Mouse (Mus musculus) heart, embryonic 16.5 days (tissue): ENCODE data around the gene Ctrc. TPM values are rescaled to one million over a fixed set of nuclear protein-coding genes. Genes with fewer than 3 reads are reported as not detected.

Source experiments
- ATAC-seq: fragments of 200-750 bp; cut with Nextera tagmentation; replicated peaks from 2 replicates; pipeline ENCODE4 v1.8.0; 2017; ENCODE audit warnings: moderate number of reproducible peaks; ENCODE audit not compliant: insufficient read depth, low FRiP score; ENCODE audit errors: extremely low read depth
- H3K27ac ChIP-seq: fragments of 300-500 bp; sonication (generic); 2 replicates; pipeline ENCODE4 v1.5.1; 2014; ENCODE audit warnings: mild to moderate bottlenecking, low read length, control low read depth, moderate library complexity
- H3K27me3 ChIP-seq: fragments of 300-500 bp; sonication (generic); 2 replicates; pipeline ENCODE4 v1.6.1; 2014; ENCODE audit warnings: low read length, mixed read lengths; ENCODE audit not compliant: control insufficient read depth, insufficient read depth
- H3K36me3 ChIP-seq: fragments of 300-500 bp; sonication (generic); 2 replicates; pipeline ENCODE4 v1.6.1; 2014; ENCODE audit not compliant: control insufficient read depth, insufficient read depth
- H3K4me1 ChIP-seq: fragments of 300-500 bp; sonication (generic); 2 replicates; pipeline ENCODE4 v1.6.1; 2014; ENCODE audit warnings: low read length, mixed read lengths; ENCODE audit not compliant: control insufficient read depth, insufficient read depth
- H3K4me2 ChIP-seq: fragments of 300-500 bp; sonication (generic); 2 replicates; pipeline ENCODE4 v1.6.1; 2014; ENCODE audit warnings: low read depth, mild to moderate bottlenecking, control low read depth, low read length
- H3K4me3 ChIP-seq: fragments of 300-500 bp; sonication (generic); 2 replicates; pipeline ENCODE4 v1.5.1; 2014; ENCODE audit warnings: mild to moderate bottlenecking, control low read depth, low read length
- H3K9ac ChIP-seq: fragments of 300-500 bp; sonication (generic); 2 replicates; pipeline ENCODE4 v1.6.1; 2014; ENCODE audit warnings: low read length, control low read depth
- H3K9me3 ChIP-seq: fragments of 300-500 bp; sonication (generic); replicated peaks from 2 replicates; pipeline ENCODE4 v1.6.1; 2016; ENCODE audit warnings: low read length; ENCODE audit not compliant: control insufficient read depth
- WGBS: fragments of 180-500 bp; shearing (Covaris S2); extraction: QIAGEN DNeasy Blood & Tissue Kit; methylation state at CpG from one replicate; pipeline ENCODE4 v1.1.7; 2014; 5-methylcytosine and 5-hydroxymethylcytosine counted together
- polyA plus RNA-seq: library from polyadenylated mRNA; unstranded; fragments of >200 nt; fragmentation: Nextera tagmentation; extraction: Ambion mirVana; gene quantifications from 2 replicates; pipeline ENCODE4 v1.2.1, GENCODE M21; 2015

The Ctrc gene
- polyA plus RNA-seq, 1 experiment from 2014 or later = not detected

DNA sequence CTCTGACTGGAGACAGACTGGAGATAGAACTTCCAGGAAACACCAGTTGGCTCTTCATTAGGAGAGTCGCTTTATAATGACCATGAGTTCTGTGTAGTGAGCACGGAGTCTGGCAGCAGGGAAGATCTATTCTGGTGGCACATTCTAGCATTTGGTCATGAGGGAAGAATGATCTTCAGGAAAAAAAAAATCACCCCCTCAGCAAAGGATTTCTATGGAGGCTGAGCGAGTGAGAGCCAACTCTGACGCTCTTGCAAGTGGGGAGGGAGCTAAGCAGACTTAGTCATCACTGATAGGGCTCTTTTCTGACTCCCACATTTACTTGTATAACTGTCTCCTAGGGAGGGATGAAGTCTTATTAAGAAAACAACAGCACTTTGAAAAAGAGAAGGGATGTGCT is 32.9 kb upstream of the Ctrc start:
- no peak overlapping the region for H3K27ac ChIP-seq
- 27% methylated on average over 4 of the region's 4 CpGs for WGBS
- H3K4me1 ChIP-seq = peaks cover 27% of the 10 kb centered on the region
- no peak overlapping the region for H3K9ac ChIP-seq
- ATAC-seq = no peak
- no peak overlapping the region for H3K4me3 ChIP-seq
- H3K9me3 ChIP-seq = no peaks in the 10 kb centered on the region
- H3K36me3 ChIP-seq = no peaks in the 10 kb centered on the region
- no peak overlapping the region for H3K4me2 ChIP-seq
- H3K27me3 ChIP-seq = no peaks in the 10 kb centered on the region

DNA sequence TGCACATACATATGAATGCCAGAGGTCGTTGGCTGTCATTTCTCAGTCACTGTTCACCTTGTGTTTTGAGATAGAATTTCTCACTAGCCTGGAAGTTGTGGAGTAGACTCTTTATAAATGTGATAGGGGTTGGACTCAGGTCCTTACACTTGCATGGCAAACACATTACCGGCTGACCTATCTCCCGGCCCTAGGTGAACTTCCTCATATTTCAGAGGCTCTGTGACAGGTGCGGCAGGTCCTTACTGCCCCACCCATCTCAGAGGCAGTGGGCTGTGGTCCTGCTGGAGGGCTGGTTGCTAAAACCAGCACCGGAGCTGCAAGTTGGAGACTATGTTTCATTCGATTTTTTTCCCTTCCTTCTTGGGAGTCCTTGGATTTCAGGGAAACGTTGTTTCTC is 32.5 kb upstream of the Ctrc start:
- no peaks in the 10 kb centered on the region for H3K36me3 ChIP-seq
- ATAC-seq = no peak
- 34% methylated on average over 7 of the region's 7 CpGs for WGBS
- H3K4me3 ChIP-seq = no peak overlapping the region
- no peak overlapping the region for H3K27ac ChIP-seq
- H3K4me2 ChIP-seq = no peak overlapping the region
- no peak overlapping the region for H3K9ac ChIP-seq
- H3K9me3 ChIP-seq = no peaks in the 10 kb centered on the region
- peaks cover 28% of the 10 kb centered on the region for H3K4me1 ChIP-seq
- no peaks in the 10 kb centered on the region for H3K27me3 ChIP-seq

DNA sequence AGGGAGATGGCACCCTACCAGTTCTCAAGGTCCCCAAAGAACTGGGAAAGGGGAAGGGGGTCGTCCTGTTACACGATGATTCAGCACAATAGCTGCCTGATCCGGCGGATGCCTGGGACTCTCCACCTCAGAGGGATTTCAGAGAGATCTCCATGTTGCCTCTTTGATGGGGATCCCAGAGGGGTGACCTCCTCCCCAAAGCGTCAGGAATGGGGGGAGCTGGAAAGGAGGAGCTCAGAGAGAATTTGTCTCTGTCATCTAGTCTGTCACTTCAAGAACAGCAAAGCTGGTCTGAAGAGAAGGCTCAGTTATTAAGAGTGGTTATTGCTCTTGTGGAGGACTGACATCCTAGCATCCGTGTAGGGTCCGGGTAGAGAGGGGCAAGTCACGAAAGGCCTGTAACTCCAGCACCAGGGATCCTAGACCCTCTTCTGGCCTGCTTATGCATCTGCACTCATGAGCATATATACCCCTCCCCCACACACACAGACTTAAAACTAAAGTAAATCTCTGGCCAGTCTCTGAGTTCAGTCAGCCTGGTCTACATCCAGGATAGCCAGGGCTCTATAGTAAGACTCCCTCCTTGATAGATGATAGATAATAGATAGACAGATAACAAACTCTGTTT is 29.4 kb upstream of the Ctrc start:
- peak overlapping the region; percentile 80 for H3K4me3 ChIP-seq
- WGBS = 7% methylated on average over 8 of the region's 8 CpGs
- H3K4me2 ChIP-seq = peak overlapping the region; percentile 100
- no peaks in the 10 kb centered on the region for H3K27me3 ChIP-seq
- peak overlapping the region; percentile 24; the same call in 1 of the 2 replicates for H3K27ac ChIP-seq
- peaks cover 37% of the 10 kb centered on the region for H3K4me1 ChIP-seq
- 0 out of 2 replicates have a peak, but pooled peaks cover 2% of the 10 kb centered on the region for H3K36me3 ChIP-seq
- ATAC-seq = no peak
- no peak overlapping the region; the same call in 1 of the 2 replicates for H3K9ac ChIP-seq
- no peaks in the 10 kb centered on the region for H3K9me3 ChIP-seq

DNA sequence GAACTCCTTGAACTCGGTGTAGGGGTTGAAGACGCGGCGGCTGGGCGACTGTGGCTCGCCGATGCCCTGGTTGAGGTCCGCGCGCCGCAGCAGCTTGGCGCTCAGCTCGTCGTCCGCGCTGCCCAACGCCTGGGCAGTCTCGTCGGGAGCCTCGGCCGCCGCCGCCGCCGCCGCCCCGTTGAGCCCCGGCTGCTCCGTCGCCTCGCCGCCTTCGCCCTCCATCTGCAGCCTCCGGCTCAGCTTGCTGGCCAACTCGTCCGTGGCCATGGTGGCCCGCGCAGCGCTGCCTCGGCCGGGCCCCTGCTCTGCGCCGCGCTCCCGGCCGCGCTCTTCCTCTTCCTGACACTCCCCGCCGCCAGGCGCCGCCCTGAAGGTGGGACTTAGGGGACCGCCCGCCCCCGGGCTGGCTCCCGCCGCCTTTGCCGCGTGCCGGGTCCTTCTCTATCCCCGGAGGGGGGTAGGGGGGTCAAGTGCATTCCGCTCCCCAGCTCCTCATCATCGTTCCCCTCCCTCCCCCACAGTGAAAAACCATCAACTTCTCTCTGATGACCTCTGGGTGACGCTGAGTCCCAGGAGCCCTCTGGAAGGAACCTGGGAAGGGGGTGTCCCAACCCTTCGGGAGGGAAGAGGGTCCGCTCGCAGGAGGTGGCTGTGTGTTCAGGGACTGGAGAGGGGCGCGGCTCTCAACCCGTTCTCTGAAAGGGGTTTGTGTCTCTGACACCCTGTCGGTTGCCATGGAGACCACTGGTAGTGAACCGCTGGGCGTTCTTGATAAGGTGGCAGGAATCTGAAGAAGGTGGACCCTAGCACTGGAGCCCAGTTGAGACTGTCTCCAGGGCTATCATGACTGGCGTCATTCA is 28.7 kb upstream of the Ctrc start, which contains the start of gene Efhd2:
Gene Efhd2, minus strand, starts transcription at position 320 of the 860 bp plus-strand sequence.
- under 1% methylated on average over 68 of the region's 73 CpGs for WGBS
- Histone ChIP-seq H3K27ac (peak within 1 kb of the TSS; percentile 58), H3K9ac (peak within 1 kb of the TSS; percentile 82), H3K36me3 (peaks cover 5% of the 10 kb centered on the region; the same call in 1 of the 2 replicates), H3K4me2 (peak within 1 kb of the TSS; percentile 100), H3K4me1 (peaks cover 42% of the 10 kb centered on the region), H3K27me3 (no peaks in the 10 kb centered on the region), H3K9me3 (no peaks in the 10 kb centered on the region), H3K4me3 (peak within 1 kb of the TSS; percentile 80)
- ATAC-seq = peak; percentile 93

DNA sequence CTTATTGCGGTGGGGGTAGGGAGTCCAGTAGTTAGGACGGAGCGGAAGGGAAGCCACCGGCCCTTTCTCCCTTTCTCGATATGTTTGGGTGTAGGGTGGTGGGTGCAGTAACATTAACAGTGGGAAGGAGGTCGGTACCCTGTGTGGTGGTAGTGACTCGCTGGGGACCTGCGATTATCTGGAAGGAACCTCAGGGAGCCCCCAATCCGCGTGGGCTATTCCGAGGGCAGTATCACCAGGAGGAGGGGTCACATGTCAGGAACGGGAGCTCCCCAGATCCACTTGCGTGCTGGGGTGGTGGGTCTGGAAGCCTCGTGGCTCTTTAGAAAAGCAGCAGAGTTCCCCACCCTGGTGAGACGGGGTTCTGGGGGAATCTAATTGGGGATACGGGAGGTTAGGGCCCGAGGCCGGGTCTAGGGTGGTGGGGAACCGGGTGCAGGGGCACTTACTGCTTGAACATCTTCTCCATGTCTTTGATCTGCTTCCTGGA is 28.0 kb upstream of the Ctrc start:
- Histone ChIP-seq H3K27me3 (no peaks in the 10 kb centered on the region), H3K27ac (peak overlapping the region; percentile 58), H3K4me2 (peak overlapping the region; percentile 100), H3K36me3 (peaks cover 5% of the 10 kb centered on the region; the same call in 1 of the 2 replicates), H3K9me3 (no peaks in the 10 kb centered on the region), H3K4me1 (peaks cover 48% of the 10 kb centered on the region), H3K4me3 (peak overlapping the region; percentile 80), H3K9ac (peak overlapping the region; percentile 82)
- under 1% methylated on average over 19 of the region's 19 CpGs for WGBS
- peak; percentile 11; the same call in 1 of the 2 replicates for ATAC-seq

DNA sequence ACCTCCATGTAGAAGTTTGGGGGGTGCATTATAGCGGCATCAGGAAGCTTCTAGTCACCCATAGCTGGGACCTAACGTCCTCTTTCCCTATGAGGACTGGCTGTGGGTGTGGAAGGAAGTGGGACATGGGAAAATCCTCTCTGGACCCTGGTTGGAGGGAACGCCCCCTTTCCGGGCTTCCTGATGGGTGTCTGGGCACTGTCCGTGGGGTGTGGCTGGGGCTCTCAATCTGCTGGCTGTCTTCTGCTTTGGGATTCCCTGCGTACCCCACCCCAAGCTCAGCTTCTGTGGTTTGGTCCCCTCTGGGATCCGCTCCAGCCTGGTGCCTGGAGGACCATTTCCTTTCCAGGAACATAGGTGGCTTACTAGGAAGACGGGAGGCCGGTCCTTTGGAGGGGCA is 26.8 kb upstream of the Ctrc start:
- H3K4me1 ChIP-seq = peaks cover 53% of the 10 kb centered on the region
- peak overlapping the region; percentile 82 for H3K9ac ChIP-seq
- H3K27me3 ChIP-seq = no peaks in the 10 kb centered on the region
- no peaks in the 10 kb centered on the region for H3K9me3 ChIP-seq
- peaks cover 5% of the 10 kb centered on the region; the same call in 1 of the 2 replicates for H3K36me3 ChIP-seq
- peak overlapping the region; percentile 80 for H3K4me3 ChIP-seq
- 48% methylated on average over 9 of the region's 9 CpGs for WGBS
- peak overlapping the region; percentile 100 for H3K4me2 ChIP-seq
- no peak overlapping the region for H3K27ac ChIP-seq
- ATAC-seq = no peak

DNA sequence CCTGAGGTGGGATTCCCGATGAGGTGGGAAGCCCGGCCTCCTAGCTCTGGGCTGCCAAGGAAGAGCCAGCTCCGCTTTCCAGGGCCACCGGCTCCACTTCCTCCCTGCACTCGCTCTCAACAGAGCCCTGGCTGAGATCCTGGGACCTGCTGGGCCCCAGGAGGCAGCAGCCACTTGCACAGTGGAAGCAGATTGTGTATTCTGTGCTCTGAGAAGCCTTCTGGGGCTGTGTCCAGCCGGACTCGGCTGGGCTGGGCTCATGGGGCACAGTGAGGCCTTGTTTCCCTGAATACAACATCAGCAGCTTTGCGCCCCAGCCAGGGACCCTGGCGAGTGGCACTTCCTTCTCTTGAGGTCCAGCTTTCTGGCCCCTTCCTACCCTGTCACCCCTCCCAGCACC is 25.8 kb upstream of the Ctrc start:
- H3K4me1 ChIP-seq = peaks cover 64% of the 10 kb centered on the region

DNA sequence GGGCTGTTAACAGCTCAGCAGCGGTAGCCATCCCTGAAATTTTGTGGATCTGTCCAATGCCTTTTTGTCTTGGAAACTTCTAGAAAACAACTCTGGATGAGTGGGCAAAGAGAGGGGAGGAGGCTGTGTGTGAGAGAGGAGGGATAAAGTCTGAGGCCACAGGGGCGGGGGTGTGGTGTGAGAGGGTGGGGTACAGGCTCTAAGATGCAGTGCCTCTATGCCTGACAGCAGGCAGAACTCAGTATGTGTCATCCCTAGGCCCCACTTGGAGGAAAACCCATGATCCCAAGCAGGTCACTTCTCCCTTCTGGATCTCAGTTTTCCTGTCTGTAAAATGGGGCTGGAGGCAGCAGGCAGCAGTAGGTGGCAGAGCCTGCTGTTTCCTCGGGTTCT is 25.2 kb upstream of the Ctrc start:
- Histone ChIP-seq H3K27me3 (no peaks in the 10 kb centered on the region), H3K36me3 (peaks cover 5% of the 10 kb centered on the region; the same call in 1 of the 2 replicates), H3K9ac (no peak overlapping the region), H3K9me3 (no peaks in the 10 kb centered on the region), H3K4me2 (peak overlapping the region; percentile 100; the same call in 1 of the 2 replicates), H3K27ac (peak overlapping the region; percentile 53), H3K4me3 (no peak overlapping the region; the same call in 1 of the 2 replicates), H3K4me1 (peaks cover 69% of the 10 kb centered on the region)
- WGBS = 83% methylated on average over 3 of the region's 3 CpGs
- no peak for ATAC-seq

More for the DNA sequence above, 25.8 kb upstream of the Ctrc start:
- H3K9me3 ChIP-seq = no peaks in the 10 kb centered on the region
- H3K27me3 ChIP-seq = no peaks in the 10 kb centered on the region
- no peak for ATAC-seq
- H3K9ac ChIP-seq = peak overlapping the region; percentile 66
- peak overlapping the region; percentile 100 for H3K4me2 ChIP-seq
- peak overlapping the region; percentile 80 for H3K4me3 ChIP-seq
- H3K36me3 ChIP-seq = peaks cover 5% of the 10 kb centered on the region; the same call in 1 of the 2 replicates
- WGBS = 47% methylated on average over 9 of the region's 9 CpGs
- peak overlapping the region; percentile 53 for H3K27ac ChIP-seq
